Mouse (Mus musculus) embryonic facial prominence, embryonic 14.5 days (tissue): ENCODE measurements around the gene Zfp119b. TPM values are rescaled to one million over a fixed set of nuclear protein-coding genes. Genes with fewer than 3 reads are reported as not detected.
"Not testable (repeated sequence)": the region's sequence is repeated elsewhere in the genome, so short reads cannot be mapped to it uniquely, and the experiment has no call there.

Experiments
- ATAC-seq: fragments of 200-750 bp; cut with Nextera tagmentation; 2 replicates; pipeline ENCODE4 v1.8.0; 2017; ENCODE audit warnings: low read depth, moderate number of reproducible peaks, moderate TSS enrichment
- DNase-seq: peaks from one replicate; pipeline ENCODE4 v3.0.0-alpha.2; 2015; ENCODE audit warnings: low spot score
- H3K27ac ChIP-seq: fragments of 300-500 bp; sonication (generic); replicated peaks from 2 replicates; pipeline ENCODE4 v1.5.1; 2014; ENCODE audit warnings: low read depth, mild to moderate bottlenecking, low read length, moderate library complexity
- H3K27me3 ChIP-seq: fragments of 300-500 bp; sonication (generic); replicated peaks from 2 replicates; pipeline ENCODE4 v1.6.1; 2014; ENCODE audit warnings: low read length; ENCODE audit not compliant: control insufficient read depth, insufficient read depth
- H3K36me3 ChIP-seq: fragments of 300-500 bp; sonication (generic); 2 replicates; pipeline ENCODE4 v1.6.1; 2014; ENCODE audit warnings: low read length, mixed read lengths; ENCODE audit not compliant: control insufficient read depth, insufficient read depth
- H3K4me1 ChIP-seq: fragments of 300-500 bp; sonication (generic); 2 replicates; pipeline ENCODE4 v1.6.1; 2014; ENCODE audit warnings: antibody characterized with exemption, low read length; ENCODE audit not compliant: control insufficient read depth, insufficient read depth
- H3K4me2 ChIP-seq: fragments of 300-500 bp; sonication (generic); 2 replicates; pipeline ENCODE4 v1.6.1; 2014; ENCODE audit warnings: low read depth, mild to moderate bottlenecking, low read length, moderate library complexity, mixed read lengths
- H3K4me3 ChIP-seq: fragments of 300-500 bp; sonication (generic); 2 replicates; pipeline ENCODE4 v1.5.1; 2014; ENCODE audit warnings: low read depth, mild to moderate bottlenecking, low read length
- H3K9ac ChIP-seq: fragments of 300-500 bp; sonication (generic); 2 replicates; pipeline ENCODE4 v1.6.1; 2014; ENCODE audit warnings: low read depth, mild to moderate bottlenecking, low read length, moderate library complexity, mixed read lengths
- H3K9me3 ChIP-seq: fragments of 300-500 bp; sonication (generic); 2 replicates; pipeline ENCODE4 v1.6.1; 2016; ENCODE audit warnings: low read length; ENCODE audit not compliant: control insufficient read depth
- WGBS: fragments of 180-500 bp; shearing (Covaris S2); extraction: QIAGEN DNeasy Blood & Tissue Kit; methylation state at CpG from one replicate; pipeline ENCODE4 v1.1.7; 2014; 5-methylcytosine and 5-hydroxymethylcytosine counted together
- polyA plus RNA-seq: library from polyadenylated mRNA; unstranded; fragments of >200 nt; fragmentation: Nextera tagmentation; extraction: Ambion mirVana; gene quantifications from 2 replicates; pipeline ENCODE4 v1.2.1, GENCODE M21; 2014

The Zfp119b gene
- polyA plus RNA-seq, 1 experiment from 2014 or later, result 6.0 TPM

- ATAC-seq, H3K27me3 ChIP-seq, H3K9me3 ChIP-seq, DNase-seq, H3K27ac ChIP-seq, H3K4me1 ChIP-seq: not testable (repeated sequence)
- Histone ChIP-seq H3K36me3 (peaks cover 13% of the 10 kb centered on the region), H3K4me3 (peak overlapping the region; percentile 48), H3K4me2 (peak overlapping the region; percentile 61), H3K9ac (peak overlapping the region; percentile 65)
- WGBS, result 13% methylated on average over 6 of the region's 8 CpGs
Measured at GRCm38 (mm10) chr17:55892406-55892955, 56.8 kb downstream of the Zfp119b start.

Other genes starting within 250 kb of the Zfp119b start
- gene Pot1b, start 236.9 kb downstream of the Zfp119b start, polyA plus RNA-seq, result 4.7 and 5.0 TPM in 2 replicates
- 0.18 and 0.29 TPM in 2 replicates for gene Adgre4, start 199.5 kb downstream of the Zfp119b start, polyA plus RNA-seq
- 8.5 and 11.7 TPM in 2 replicates for gene Zfp119a, start 70.6 kb downstream of the Zfp119b start, polyA plus RNA-seq
- gene Zfp959, start 57.4 kb downstream of the Zfp119b start, polyA plus RNA-seq, result 7.9 and 10.4 TPM in 2 replicates
- gene Ebi3, start 3.1 kb upstream of the Zfp119b start, polyA plus RNA-seq, result 3.5 and 4.2 TPM in 2 replicates
- gene Yju2, start 9.6 kb upstream of the Zfp119b start, polyA plus RNA-seq, result 16.8 and 20.2 TPM in 2 replicates
- 11.0 and 18.9 TPM in 2 replicates for gene Shd, start 21.0 kb upstream of the Zfp119b start, polyA plus RNA-seq
- gene Fsd1, start 37.0 kb upstream of the Zfp119b start, polyA plus RNA-seq, result 13.0 and 19.8 TPM in 2 replicates
- 12.4 and 14.1 TPM in 2 replicates for gene Stap2, start 56.1 kb upstream of the Zfp119b start, polyA plus RNA-seq
- 81.8 and 107 TPM in 2 replicates for gene Mpnd, start 56.2 kb upstream of the Zfp119b start, polyA plus RNA-seq
- gene Sh3gl1, start 87.1 kb upstream of the Zfp119b start, polyA plus RNA-seq, result 156 and 167 TPM in 2 replicates
- 14.2 and 16.5 TPM in 2 replicates for gene Chaf1a, start 90.9 kb upstream of the Zfp119b start, polyA plus RNA-seq
- 32.7 and 39.8 TPM in 2 replicates for gene Ubxn6, start 125.5 kb upstream of the Zfp119b start, polyA plus RNA-seq
- 75.6 and 84.3 TPM in 2 replicates for gene Hdgfl2, start 130.1 kb upstream of the Zfp119b start, polyA plus RNA-seq
- 0.08 and 0.33 TPM in 2 replicates for gene Plin4, start 160.3 kb upstream of the Zfp119b start, polyA plus RNA-seq
- 0.54 and 0.57 TPM in 2 replicates for gene Plin5, start 168.1 kb upstream of the Zfp119b start, polyA plus RNA-seq
- 0.62 and 1.3 TPM in 2 replicates for gene Lrg1, start 172.5 kb upstream of the Zfp119b start, polyA plus RNA-seq
- 4.3 and 5.4 TPM in 2 replicates for gene Sema6b, start 190.8 kb upstream of the Zfp119b start, polyA plus RNA-seq
- gene Tnfaip8l1, start 213.0 kb upstream of the Zfp119b start, polyA plus RNA-seq, result 10.2 and 12.3 TPM in 2 replicates
- gene Mydgf, start 234.4 kb upstream of the Zfp119b start, polyA plus RNA-seq, result 98.8 and 99.5 TPM in 2 replicates